Mouse (Mus musculus) layer of hippocampus, postnatal 14 days (tissue): ENCODE measurements around the gene Odf4. TPM values are rescaled to one million over a fixed set of nuclear protein-coding genes. Genes with fewer than 3 reads are reported as not detected.
"Not testable (repeated sequence)": the region's sequence is repeated elsewhere in the genome, so short reads cannot be mapped to it uniquely, and the experiment has no call there.

Experiments
- DNase-seq, 2 experiments: peaks; one replicate each; pipeline ENCODE4 v3.0.0; 2021 to 2022; ENCODE audit warnings: low spot score in 2 of 2, mixed read lengths in 1 of 2
- total RNA-seq, 2 experiments: library from RNA; stranded (reverse); gene quantifications; 2 replicates each; pipeline ENCODE4 v1.2.3; 2021

The Odf4 gene
- total RNA-seq, 2 experiments from 2014 or later, result 0.33 to 0.41 TPM

DNA sequence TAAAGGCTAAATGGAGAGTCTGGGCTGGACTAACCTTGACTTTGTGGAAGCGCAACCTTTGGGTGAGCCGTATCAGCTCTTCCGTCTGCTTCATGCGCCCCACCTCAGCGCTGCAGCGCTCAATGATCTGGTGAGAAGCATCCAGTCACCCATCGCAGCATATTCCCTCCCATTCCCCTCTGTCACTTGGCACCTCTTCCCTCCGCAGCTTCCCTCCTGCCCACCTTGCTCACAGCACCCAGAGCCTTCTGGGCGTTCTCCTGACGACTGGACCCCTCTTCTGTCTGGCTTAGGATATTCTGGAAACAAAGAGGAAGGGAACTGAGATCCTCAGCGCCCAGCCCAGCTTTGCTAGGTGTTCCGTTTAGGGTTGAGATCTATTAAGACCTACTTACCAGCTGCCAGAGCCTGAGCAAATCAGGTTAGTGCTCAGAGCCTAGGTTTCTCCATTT, 20.7 kb upstream of the Odf4 start:
- DNase-seq, result peak in 1 of 2 experiments; percentile 29

DNA sequence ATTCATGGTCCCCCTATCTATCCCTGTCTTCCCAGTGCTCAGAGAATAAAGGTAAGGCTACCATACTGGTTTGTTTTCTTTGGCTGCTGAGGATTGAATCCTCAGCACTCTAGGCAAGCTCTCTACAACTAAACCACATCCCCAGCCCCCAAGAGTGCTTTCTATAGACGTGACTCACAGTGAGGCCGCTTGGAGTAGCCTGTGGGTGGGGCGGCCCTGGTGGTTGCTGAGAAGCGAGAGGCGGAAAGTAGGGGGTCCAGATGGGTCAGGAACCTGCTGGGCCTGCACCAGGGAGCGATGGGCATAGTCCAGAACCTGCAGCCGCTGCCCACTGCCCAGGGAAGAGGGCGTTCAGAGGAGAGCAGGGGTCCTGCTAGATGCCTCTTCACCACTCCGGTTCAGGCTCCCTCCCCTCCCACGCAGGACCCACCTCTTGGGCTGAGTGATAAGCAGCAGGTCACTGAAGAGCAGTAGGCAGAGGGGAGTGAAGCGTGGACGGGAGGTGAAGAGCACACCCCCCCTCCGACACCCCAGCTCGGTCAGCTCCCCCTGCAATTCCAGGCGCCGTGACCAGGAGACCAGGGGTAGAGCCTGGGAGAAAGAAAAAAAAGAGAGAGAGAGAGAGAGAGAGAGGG, 20.0 kb upstream of the Odf4 start:
- DNase-seq, result no peak

DNA sequence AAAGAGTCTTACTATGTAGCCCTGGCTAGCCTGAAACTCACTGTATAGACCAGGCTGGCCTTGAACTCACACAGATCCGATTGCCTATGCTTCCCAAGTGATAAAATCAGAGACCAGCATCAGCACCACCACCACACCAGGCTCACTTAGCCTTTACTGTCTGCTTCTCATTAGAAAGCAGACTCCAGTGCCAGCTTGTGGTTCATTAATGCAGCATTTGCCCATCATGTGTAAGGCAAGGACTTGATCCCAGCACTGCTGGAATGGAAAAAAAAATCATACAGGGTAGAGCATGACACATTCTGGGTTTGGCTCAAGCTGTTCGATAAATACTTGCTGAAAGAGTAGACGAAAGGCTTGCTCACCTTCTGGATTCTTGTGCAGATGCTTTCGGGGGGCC, 19.1 kb upstream of the Odf4 start:
- no peak for DNase-seq

DNA sequence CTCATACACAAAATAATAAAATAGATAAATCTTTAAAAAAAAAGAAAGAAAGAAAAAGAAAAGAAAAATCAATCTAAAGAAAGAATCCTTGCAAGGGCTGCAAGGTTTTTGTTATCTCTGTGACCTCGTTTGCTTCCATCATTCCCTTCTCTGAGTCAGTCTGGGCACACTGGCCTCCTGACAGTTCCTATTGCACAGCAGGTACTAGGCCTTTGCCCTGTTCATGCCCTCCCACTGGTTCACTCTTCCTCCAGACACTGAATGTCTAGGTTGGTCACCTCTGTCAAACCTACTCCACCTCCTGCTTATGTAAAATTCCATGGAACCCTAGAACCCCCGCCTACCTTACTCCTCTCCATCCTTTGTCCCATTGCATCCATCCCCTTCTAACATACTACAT, 18.4 kb upstream of the Odf4 start:
- DNase-seq, result no peak

DNA sequence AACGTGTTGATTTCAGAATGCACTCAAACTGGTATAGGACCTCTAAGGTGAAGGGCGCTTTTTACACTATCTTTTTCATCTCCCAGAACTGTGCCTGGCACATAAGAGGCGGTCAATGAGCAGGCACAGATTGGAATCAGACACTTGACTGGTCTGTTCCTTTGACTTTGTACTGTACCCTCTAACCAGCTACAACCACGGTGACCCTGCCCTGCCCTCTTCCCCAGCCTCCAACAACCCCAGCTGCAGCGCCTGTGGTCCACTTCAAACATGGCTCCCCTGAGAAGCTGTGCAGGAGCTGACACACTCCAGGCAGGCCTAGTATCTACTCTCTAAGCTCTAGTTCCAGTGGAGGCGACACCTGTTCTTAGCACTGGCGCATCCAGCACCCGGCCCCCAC, 15.8 kb upstream of the Odf4 start:
- no peak for DNase-seq

DNA sequence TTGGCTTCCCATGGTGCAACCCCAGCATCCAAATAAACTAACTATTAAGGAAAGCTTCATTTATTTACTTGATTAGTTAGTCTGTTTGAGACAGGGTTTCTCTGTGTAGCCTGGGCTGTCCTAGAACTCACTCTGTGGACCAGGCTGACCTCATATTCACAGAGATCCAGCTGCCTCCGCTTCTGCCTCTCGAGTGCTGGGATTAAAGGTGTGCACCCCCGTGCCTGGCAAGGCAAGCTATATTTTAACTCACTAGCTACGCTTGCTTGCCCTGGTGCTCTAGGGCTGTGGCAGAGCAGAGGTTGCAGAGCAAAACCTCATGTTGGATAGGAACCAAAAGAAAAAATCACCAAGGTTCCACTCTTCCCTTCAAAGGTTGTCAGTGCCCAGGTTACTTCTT, 13.6 kb upstream of the Odf4 start:
- DNase-seq, result no peak

DNA sequence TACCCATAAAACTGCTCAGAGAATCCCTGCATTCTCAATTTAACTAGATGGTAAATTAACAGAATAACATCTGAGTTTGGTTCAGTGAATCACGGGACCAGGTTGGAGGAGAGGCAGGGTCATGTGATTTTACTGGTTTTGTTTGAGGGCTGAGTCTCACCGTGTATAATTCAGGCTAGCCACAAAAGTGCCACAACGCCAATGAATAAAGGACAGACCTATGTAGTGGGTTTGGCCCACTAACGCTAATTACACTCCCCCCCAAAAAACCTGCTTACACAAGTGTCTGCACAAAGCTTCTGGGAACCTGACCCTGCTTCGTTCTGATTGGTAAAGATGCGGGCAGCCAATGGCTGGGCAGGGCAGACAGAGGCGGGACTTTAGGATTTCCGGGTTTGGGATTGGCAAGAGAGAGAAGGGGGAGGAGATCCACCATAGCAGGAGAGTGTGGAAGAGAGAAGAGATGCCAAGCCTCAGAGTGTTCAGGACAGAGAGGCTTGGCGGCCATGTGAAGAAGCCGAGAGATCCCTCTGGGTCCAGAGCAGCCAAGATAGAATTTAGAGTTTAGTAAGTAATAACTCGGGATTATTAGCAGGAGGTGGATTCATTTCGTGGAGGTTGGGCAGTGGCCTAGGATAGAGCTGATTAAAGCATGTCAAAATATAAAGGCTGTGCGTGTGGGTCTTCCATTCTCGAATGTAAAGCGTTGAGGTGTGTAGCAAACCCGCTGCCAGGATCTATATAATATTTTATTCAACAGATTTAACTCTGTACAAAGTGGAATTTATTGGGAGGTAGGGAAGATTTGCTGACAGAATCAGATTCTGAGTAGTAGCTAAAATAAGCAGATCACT, 12.8 kb upstream of the Odf4 start:
- peak; percentile 78 to 94 for DNase-seq

DNA sequence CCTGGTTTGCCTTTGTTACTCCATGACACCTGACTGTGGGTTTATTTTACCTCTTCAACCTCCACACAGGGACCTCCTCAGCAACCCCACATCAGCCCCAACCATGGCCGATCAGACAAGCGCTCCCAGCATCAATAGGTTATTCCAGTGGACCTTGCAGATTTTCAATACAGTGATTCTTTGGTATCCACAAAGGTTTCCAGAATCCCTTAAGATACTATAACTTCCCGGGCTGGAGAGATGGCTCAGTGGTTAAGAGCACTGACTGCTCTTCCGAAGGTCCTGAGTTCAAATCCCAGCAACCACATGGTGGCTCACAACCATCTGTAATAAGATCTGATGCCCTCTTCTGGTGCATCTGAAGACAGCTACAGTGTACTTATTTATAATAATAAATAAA, 10.1 kb upstream of the Odf4 start:
- DNase-seq, result not testable (repeated sequence)

DNA sequence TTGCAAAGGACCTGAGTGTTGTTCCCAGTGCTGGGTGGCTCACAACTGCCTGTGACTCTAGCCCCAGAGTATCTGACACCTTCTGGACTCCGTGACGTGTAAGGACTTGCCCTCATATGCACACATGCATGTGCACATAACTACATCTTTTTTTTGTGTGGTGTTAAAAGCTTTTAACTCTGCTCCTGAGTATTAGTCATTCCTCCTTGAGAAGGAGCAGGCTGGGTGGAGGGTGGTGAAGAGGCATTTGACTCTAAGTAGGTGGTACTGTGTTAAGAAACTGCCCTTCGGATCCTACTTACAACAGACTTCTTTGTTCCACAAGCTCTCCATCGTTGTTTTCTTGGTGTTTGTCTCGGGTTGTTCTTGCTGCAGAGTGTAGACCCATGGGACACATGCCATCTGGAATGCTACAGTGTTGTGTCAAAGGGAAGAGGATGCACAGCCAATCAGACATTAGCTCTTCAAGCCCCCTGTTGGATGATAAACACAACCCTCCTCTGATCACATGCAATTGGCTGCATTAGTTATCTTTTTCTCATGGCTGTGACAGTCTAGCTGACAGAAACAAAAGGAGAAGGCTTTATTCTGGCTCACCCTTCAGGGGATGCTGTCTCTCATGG, 7.1 kb upstream of the Odf4 start:
- no peak for DNase-seq

DNA sequence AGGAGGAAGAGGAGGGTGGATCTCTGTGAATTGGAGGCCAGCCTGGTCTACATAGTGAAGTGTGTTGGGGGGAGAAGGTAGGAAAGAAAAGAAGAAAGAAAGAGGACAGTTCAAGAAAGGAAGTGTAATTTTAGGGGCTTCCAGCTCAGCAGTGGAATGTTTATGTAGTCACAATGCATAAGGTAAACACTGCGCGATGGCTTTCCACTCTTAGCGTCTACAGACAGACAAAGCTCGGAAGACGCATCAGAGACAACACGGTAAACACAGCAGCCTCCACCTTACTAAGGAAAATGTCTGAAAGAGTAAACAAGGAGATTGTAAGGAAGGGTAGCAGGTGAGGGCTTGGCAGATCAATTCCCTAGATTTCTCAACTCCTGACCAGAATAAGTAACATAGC, 3.1 kb upstream of the Odf4 start:
- no peak for DNase-seq

DNA sequence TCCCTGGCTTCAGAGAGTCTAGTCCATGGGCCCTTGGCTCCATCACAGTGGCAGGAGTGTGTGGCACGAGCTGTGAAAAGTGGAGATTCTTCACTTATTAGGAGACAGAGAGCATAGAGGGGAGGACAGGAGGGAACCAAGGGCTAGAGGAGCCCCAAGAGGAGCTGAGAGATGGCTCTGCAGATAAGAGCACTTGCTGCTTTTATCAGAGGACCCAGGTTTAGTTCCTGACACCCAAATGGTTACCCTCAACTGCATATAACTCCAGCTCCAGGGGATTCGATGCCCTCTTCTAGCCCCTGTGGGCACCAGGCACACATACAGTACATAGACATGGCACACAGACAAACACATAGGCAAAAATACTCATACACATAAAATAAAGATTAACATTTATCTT, 2.1 kb downstream of the Odf4 start:
- DNase-seq, result no peak

DNA sequence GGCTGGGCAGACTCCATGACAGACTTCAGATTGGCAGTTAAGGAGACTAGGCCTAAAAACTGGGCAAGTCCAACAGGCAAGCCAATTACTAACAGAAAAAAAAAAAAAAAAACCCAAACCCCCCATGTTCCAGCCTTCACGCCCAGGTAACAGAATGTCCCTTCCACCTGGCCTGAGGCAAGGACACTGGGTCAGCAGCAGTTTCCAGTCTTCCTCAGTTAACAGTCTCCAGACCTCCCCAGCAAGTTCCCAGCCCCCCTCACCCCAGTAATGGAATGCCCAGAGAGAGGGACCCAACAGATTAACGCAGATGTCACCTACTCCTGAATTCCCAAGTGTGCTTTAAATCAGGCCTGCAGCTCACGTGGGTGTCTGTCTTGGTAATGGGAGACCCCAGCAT, 3.7 kb downstream of the Odf4 start:
- DNase-seq, result no peak

DNA sequence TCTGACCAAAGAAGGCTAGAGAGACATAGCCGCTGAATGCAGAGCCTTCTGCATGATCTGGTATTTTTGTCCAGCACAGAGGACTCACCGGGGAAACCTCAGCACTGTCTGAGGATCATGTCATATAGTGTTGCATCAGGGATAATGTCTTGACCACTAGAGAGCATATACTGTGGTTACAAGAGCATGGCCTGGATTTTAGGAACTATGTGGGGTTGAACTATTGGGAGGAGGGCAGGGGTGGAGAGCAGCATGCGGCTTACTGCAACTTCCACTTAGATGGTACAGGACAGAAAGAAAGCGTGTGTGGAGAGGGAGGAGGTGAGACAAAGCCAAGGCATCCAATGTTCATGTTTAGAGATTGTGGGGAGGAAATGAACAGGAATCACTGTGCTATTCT, 12.3 kb downstream of the Odf4 start:
- DNase-seq, result no peak

DNA sequence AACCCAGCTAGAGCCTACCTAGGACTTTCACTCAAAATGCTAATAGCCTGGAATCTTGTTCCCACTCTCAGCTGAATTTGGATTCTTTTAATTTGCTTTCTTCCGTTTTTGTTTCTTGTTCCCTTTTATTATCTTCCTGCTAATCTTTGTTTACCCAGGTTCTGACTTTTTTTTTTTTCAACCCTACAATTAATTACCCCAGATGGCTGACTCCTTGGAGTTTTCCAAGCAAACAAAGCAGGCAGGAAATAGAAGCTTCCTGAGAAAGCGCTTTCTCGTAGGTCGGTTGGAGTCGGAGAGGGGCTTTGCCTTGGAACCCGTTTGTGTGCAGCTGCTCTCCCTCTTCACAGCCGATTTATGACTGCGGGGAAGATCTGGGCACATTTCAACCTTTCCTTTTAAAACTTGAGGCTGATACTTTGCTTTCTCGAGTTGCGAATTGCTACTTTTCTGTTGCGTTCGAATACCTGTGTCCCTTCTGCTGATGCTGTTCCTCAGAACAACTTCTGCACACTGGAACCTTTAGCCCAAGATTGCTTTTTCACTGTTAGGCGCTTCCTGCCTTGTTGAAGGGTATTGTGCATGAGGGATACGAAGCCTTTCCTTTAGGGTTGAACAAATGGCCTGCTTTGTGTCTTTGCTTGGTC, 15.2 kb downstream of the Odf4 start:
- no peak for DNase-seq

DNA sequence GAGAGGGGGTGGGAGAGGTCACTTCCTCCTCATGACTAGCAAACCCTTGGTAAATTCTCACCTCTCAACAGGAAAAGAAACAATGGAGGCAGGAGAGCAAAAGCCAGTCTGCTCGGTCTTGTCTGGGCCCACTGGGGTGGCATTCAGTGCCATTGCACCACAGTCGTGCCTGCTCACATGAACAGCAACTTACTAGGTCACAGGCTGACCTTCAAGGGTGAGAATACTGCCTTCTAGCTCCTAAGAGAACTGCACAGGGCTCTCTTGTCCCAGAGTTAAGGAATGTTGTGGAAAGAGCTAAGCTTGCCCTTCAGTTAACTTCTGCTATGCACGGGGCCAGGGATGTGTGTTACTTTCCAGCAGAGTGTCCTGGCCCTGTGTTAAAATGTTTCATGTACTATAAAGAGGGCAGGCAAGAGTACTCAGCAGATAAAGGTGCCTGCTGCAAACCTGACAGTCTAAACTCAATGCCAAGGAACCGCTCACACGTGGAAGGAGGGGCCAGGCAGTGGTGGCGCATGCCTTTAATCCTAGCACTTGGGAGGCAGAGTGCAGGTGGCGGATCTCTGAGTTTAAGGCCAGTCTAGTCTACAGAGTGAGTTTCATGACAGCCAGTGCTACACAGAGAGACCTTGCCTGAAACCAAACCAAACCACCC, 17.9 kb downstream of the Odf4 start:
- DNase-seq, result no peak

DNA sequence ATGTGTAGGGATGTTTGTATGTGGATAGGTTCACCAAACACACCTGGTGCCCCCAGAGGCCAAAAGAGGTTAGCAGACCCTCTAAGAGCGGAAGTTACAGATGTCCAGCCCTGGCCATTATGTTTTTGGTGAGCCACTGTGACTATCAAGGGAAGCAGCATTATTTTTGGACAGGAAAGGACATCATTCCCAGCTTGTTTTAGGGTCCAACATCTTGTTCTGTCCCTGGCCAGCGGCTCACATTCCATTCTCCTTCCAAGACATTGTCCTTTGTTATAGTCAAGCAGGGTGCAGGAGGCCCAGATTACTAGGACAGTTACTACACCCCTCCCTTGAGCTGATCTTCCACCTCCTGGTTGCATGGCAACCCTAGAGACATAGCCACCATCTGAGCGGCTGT, 19.6 kb downstream of the Odf4 start:
- DNase-seq, result no peak

DNA sequence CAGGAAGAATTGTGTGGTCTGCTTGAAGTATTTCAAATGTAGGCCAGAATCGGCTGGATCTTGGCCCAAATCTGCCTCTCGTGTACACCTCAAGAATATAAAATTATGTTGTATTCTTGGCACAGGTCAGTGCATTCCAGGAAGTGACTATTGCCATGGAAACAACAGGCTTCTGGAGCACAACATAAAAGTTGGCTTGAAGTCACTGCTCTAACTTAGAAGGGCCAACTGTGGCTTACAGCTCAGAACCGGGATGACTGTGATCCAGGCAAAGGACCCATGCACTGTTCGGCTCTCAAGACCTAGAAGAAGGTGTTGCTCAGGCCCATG, 20.5 kb downstream of the Odf4 start:
- no peak for DNase-seq

DNA sequence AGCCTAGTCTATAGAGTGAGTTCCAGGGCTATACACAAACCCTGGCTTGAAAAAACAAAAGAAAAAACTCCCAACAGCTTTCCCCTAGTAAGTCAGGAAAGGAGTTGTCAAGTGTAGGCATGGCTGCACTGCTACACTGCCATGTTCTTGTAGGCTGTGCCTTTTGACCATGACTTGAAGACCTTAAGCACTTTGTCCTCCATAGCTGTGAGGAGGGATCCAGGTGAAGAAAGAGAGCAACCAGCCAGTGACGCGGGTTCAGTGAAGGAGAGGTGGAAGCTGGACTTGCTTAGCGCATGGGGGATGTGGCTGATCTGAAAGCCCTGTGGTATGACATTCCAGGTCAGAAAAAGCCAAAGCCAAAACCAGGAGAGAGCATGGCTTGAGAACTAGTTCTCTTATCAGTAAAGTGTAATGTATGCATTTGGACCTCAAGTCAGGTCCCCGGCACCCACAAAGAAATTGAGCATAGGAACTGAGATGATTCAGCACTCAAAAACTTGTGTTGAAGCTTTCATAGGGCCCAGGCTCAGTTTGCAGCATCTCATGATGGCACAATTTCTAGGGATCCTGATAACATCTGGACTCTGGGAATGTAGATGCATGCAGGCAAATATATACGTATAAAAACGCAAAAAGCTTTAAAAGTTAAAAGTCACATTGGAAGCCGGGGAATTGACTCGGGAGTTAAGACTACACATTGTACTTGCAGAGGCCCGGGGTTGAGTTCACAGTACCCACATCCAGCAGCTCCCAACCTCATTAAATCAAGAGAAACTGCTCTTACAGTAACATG, 21.0 kb downstream of the Odf4 start:
- no peak for DNase-seq

DNA sequence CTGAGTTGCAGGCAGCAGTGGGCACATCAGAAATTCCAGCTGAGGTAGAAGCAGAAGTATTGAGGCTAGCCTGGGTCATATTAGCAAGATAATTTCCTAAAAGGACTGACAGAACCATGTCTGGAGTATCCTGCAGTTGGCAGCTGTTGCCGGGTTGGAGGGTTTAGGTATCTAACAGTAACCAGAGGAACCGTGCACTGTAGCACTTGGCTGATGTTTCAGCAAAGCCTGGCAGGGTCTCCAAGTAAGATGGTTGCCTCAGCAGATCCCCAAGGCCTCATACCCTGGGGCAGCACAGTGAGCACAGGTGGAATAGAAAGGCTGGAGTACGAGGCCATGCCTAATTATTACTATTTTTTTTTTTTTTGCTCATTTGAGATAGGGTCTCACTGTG, 21.7 kb downstream of the Odf4 start:
- DNase-seq, result no peak

DNA sequence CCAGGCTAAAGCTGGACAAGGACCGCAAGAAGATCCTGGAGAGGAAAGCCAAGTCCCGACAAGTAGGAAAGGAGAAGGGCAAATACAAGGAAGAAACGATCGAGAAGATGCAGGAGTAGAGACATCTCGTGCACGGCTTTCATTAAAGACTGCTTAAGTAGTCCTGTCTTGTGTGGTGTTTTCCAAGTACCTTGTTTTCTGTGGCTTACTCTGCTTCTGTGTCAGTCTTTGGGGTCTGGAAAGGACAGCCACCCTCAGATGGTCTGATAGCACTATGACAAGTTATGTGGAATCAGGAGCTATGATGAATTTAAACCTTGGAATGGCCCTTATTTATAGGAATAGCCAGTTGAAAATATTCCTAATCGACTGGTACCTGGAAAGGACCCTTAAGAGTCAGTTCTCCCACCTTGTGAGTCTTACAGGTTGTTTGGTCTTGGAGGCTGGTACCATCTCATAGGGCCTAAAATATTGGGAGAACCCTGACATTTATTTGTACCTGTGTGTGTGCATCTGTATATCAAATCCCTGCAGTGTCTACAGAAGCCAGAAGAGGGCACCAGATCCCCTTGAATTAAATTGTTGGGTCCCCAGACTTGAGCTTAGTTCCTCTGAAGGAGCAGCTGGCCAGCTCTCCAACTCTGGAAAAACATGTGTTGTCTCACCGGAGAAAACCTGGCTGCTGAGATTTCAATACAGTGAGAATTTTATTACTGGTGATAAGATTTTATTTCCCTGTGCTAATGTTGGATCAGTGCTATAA, 22.3 kb downstream of the Odf4 start:
- peak; percentile 74 to 83 for DNase-seq
